Mouse (Mus musculus): ENCODE measurements around the gene Bmp3.

Gene Bmp3

DNA sequence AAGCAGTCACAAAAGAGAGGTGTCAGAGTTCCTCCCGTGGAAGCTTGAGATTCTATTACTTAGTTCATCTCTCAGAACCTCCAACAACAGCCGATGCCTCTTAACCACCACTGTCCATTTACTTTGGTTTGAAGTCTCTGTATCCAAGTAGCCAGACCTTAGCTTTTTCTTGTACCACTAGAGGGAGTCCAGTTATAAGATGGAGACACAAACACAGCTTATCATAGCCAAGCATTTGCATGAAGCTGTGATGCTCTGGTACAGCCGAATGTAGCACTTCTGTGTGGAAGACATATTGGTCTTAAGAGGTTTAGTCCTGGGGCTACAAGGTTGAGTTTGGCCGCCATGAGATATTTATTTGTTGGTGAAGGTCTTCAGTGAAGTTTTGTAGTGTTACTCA is 48.1 kb downstream of the Bmp3 start:
- DNase-seq (ENCODE audit: low spot score in 2 of 2): no peak

- DNase-seq (ENCODE audit: low spot score in 2 of 2): no peak
These were observed 64.5 kb downstream of the Bmp3 start for GRCm38 (mm10) chr5:98918716-98919115.

DNA sequence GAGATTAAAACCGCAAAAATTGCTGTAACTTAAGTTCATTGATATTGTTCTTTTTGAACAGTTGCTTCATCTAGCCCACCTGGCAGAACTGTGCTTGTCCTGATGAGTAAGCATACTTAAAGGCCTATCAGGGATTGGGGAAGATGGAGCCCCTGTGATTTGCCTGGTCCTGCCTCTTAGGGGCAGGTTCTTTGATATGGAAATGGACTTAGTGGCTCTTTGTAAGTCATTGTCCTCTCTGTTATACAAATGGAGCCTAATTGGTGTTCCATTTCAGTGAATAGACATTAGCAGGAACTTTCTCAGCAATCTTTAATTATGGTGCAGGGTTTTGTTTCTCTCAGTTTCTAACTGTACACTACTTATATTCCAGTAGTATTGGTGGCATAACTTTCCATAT is 67.4 kb downstream of the Bmp3 start:
- no peak for DNase-seq (ENCODE audit: low spot score in 2 of 2)

GRCm38 (mm10) chr5:98922921-98923320 is 68.7 kb downstream of the Bmp3 start:
- no peak for DNase-seq (ENCODE audit: low spot score in 2 of 2)

Measured in thymus, postnatal 10 days (tissue).